Mouse (Mus musculus) MEL (cell line): Measurements from ENCODE around the gene Wbp2. TPM values are rescaled to one million over a fixed set of nuclear protein-coding genes. Genes with fewer than 3 reads are reported as not detected.

Experiments
- DNase-seq: peaks from one replicate; pipeline ENCODE4 v3.0.0; 2011; ENCODE audit warnings: low read depth, low spot score
- H3K27ac ChIP-seq: 2 replicates; pipeline ENCODE4 v1.5.1; 2012; ENCODE audit warnings: low read depth, mild to moderate bottlenecking, control low read depth, low read length, moderate library complexity; ENCODE audit not compliant: control insufficient read depth
- H3K27me3 ChIP-seq, 2 experiments: fragments of 150-350 bp in 1 of 2; sonication (generic) in 1 of 2; 2 replicates each; pipeline ENCODE4 v1.6.1; 2012; ENCODE audit warnings: low read length in 2 of 2, mild to moderate bottlenecking in 2 of 2, improper control_type of control experiment in 1 of 2, moderate library complexity in 1 of 2; ENCODE audit not compliant: insufficient read depth in 2 of 2, control insufficient read depth in 1 of 2
- H3K36me3 ChIP-seq, 2 experiments: 2 replicates each; pipeline ENCODE4 v1.6.1; 2012 to 2014; ENCODE audit warnings: low read length in 2 of 2, improper control_type of control experiment in 1 of 2, inconsistent platforms in 1 of 2, mild to moderate bottlenecking in 1 of 2; ENCODE audit not compliant: insufficient read depth in 2 of 2, control insufficient read depth in 1 of 2
- H3K4me1 ChIP-seq, 2 experiments: fragments of 150-350 bp in 1 of 2; sonication (generic) in 1 of 2; 2 replicates each; pipeline ENCODE4 v1.6.1; 2012; ENCODE audit warnings: low read length in 2 of 2, improper control_type of control experiment in 1 of 2, mild to moderate bottlenecking in 1 of 2; ENCODE audit not compliant: insufficient read depth in 2 of 2, control insufficient read depth in 1 of 2
- H3K4me3 ChIP-seq, 2 experiments: fragments of 150-350 bp in 1 of 2; sonication (generic) in 1 of 2; 2 replicates each; pipeline ENCODE4 v1.5.1; 2012; ENCODE audit warnings: low read depth in 2 of 2, low read length in 2 of 2, mild to moderate bottlenecking in 2 of 2, moderate library complexity in 2 of 2, control low read depth in 1 of 2, improper control_type of control experiment in 1 of 2; ENCODE audit not compliant: control insufficient read depth in 1 of 2, insufficient read depth in 1 of 2
- H3K79me2 ChIP-seq: 2 replicates; pipeline ENCODE4 v1.6.1; 2012; ENCODE audit warnings: mild to moderate bottlenecking, low read length, moderate library complexity; ENCODE audit not compliant: control insufficient read depth, poor library complexity, insufficient read depth
- H3K9ac ChIP-seq: 2 replicates; pipeline ENCODE4 v1.6.1; 2012; ENCODE audit warnings: low read depth, mild to moderate bottlenecking, control low read depth, low read length, moderate library complexity; ENCODE audit not compliant: control insufficient read depth, poor library complexity, severe bottlenecking
- H3K9me3 ChIP-seq: fragments of 150-350 bp; sonication (generic); replicated peaks from 2 replicates; pipeline ENCODE4 v1.6.1; 2012; ENCODE audit warnings: mild to moderate bottlenecking, low read length, improper control_type of control experiment, moderate library complexity; ENCODE audit not compliant: insufficient read depth
- BHLHE40 ChIP-seq: IDR thresholded peaks from 2 replicates; pipeline ENCODE4 v1.6.1; 2012; ENCODE audit warnings: low read depth, mild to moderate bottlenecking, inconsistent platforms, low read length, improper control_type of control experiment, borderline replicate concordance
- CHD2 ChIP-seq: IDR thresholded peaks from 2 replicates; pipeline ENCODE4 v1.6.1; 2011; ENCODE audit warnings: low read length, improper control_type of control experiment
- CTCF ChIP-seq, 3 experiments: IDR thresholded peaks in 2 of 3; conservative IDR thresholded peaks in 1 of 3; 2 replicates each; pipeline ENCODE4 v1.5.1; 2011 to 2012; ENCODE audit warnings: low read length in 3 of 3, low read depth in 2 of 3, mild to moderate bottlenecking in 2 of 3, improper control_type of control experiment in 1 of 3, inconsistent platforms in 1 of 3, mixed read lengths in 1 of 3, moderate library complexity in 1 of 3; ENCODE audit not compliant: control insufficient read depth in 1 of 3, insufficient read depth in 1 of 3, poor library complexity in 1 of 3, severe bottlenecking in 1 of 3
- ELF1 ChIP-seq: IDR thresholded peaks from 2 replicates; pipeline ENCODE4 v1.6.1; 2014; ENCODE audit warnings: low read depth, mild to moderate bottlenecking, inconsistent platforms, low read length, improper control_type of control experiment, moderate library complexity
- HCFC1 ChIP-seq: IDR thresholded peaks from 2 replicates; pipeline ENCODE4 v1.6.1; 2012; ENCODE audit warnings: low read depth, mild to moderate bottlenecking, inconsistent platforms, low read length, improper control_type of control experiment, moderate library complexity
- MAX ChIP-seq: IDR thresholded peaks from 2 replicates; pipeline ENCODE4 v1.6.1; 2011; ENCODE audit warnings: low read length, improper control_type of control experiment
- MYB ChIP-seq: IDR thresholded peaks from 2 replicates; pipeline ENCODE4 v1.6.1; 2011; ENCODE audit warnings: mild to moderate bottlenecking, low read depth, low read length, improper control_type of control experiment
- NRF1 ChIP-seq: IDR thresholded peaks from 2 replicates; pipeline ENCODE4 v1.6.1; 2014; ENCODE audit warnings: low read depth, mild to moderate bottlenecking, inconsistent platforms, low read length, improper control_type of control experiment, moderate library complexity; ENCODE audit not compliant: poor library complexity, insufficient read depth, severe bottlenecking
- RAD21 ChIP-seq: IDR thresholded peaks from 2 replicates; pipeline ENCODE4 v1.6.1; 2011; ENCODE audit warnings: mild to moderate bottlenecking, low read depth, low read length, improper control_type of control experiment
- SIN3A ChIP-seq: IDR thresholded peaks from 2 replicates; pipeline ENCODE4 v1.6.1; 2012; ENCODE audit warnings: low read length, improper control_type of control experiment, inconsistent platforms
- SMC3 ChIP-seq: IDR thresholded peaks from 2 replicates; pipeline ENCODE4 v1.6.1; 2011; ENCODE audit warnings: low read depth, low read length, improper control_type of control experiment
- UBTF ChIP-seq: IDR thresholded peaks from 2 replicates; pipeline ENCODE4 v1.6.1; 2012; ENCODE audit warnings: low read depth, mild to moderate bottlenecking, inconsistent platforms, low read length, improper control_type of control experiment, moderate library complexity, borderline replicate concordance; ENCODE audit not compliant: insufficient read depth
- USF1 ChIP-seq: IDR thresholded peaks from 2 replicates; pipeline ENCODE4 v1.6.1; 2014; ENCODE audit warnings: low read depth, mild to moderate bottlenecking, inconsistent platforms, low read length, improper control_type of control experiment, moderate library complexity
- ZKSCAN1 ChIP-seq: IDR thresholded peaks from 2 replicates; pipeline ENCODE4 v1.6.1; 2012; ENCODE audit warnings: low read depth, mild to moderate bottlenecking, inconsistent platforms, low read length, improper control_type of control experiment, moderate library complexity
- ZNF384 ChIP-seq: IDR thresholded peaks from 2 replicates; pipeline ENCODE4 v1.6.1; 2012; ENCODE audit warnings: low read depth, mild to moderate bottlenecking, inconsistent platforms, low read length, improper control_type of control experiment
- polyA plus RNA-seq, 2 experiments: library from polyadenylated mRNA; stranded (reverse) in 1 of 2; unstranded in 1 of 2; fragments of >175 nt in 1 of 2; fragments of >200 nt in 1 of 2; gene quantifications; 2 replicates each; pipeline versions ENCODE4 v1.2.1 to v1.2.4; 2012; ENCODE audit warnings: low replicate concordance in 2 of 2, low read depth in 1 of 2; ENCODE audit not compliant: insufficient read length in 2 of 2, insufficient read depth in 1 of 2, missing spikeins in 1 of 2
- total RNA-seq: library from RNA; depleted of rRNA; stranded (reverse); fragments of 300-350 nt; gene quantifications from 2 replicates; pipeline ENCODE4 v1.2.3, GENCODE M21; 2012

Wbp2 gene
- total and polyA plus RNA-seq, 3 experiments = 16.5 to 75.8 TPM; not detected in 1

DNA sequence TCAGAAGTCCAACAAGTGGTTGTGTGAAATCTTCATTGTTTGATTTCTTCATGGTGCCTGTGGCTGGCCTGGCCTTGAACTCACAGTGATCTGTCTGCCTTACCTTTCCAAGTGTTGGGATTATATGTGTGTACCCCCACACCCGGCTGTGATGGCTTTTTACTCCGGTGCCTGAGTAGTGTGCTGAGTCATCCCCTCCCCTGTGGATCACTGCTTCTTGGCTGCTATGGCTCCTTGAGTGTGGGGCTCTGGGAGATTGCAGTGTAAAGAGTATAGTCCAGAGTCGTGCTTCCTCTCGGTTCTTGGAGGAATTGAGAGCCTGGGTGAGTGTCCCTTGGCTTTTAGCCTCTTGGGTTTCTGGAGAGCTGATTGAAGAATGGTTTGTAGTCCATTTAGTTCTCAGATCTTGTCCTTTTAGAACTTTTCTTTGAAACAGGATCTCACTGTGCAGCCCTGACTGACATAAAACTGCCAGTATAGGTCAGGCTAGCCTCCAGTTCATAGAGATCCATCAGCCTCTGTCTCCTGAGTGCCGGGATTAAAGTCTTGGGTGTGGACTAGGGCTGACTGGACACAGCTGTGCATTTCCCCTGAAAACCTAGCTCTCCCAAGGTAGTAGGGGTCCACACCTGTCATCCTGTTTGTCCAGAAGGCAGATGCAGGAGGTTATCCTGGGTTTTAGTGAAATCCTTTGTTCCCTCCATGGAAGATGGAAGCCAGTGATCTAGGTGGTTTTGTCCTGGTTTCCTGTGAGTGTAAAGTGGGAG is 44.2 kb downstream of the Wbp2 start:
- DNase-seq = no peak
- Histone ChIP-seq H3K9ac (no peak overlapping the region), H3K4me3 (no peak overlapping the region), H3K4me1 (no peaks in the 10 kb centered on the region), H3K79me2 (peaks cover 3% of the 10 kb centered on the region; the same call in 1 of the 2 replicates), H3K27ac (no peak overlapping the region), H3K9me3 (no peaks in the 10 kb centered on the region), H3K36me3 (peaks cover 0 to 39% of the 10 kb centered on the region in 2 experiments; a peak in 2 of 4 replicates), H3K27me3 (no peaks in the 10 kb centered on the region)
- no peak for TF ChIP-seq NRF1
- TF ChIP-seq MAX = no peak
- no peak for TF ChIP-seq UBTF
- TF ChIP-seq CHD2 = no peak
- no peak for TF ChIP-seq USF1
- no peak for TF ChIP-seq SMC3
- TF ChIP-seq BHLHE40 = no peak
- TF ChIP-seq MYB = no peak

DNA sequence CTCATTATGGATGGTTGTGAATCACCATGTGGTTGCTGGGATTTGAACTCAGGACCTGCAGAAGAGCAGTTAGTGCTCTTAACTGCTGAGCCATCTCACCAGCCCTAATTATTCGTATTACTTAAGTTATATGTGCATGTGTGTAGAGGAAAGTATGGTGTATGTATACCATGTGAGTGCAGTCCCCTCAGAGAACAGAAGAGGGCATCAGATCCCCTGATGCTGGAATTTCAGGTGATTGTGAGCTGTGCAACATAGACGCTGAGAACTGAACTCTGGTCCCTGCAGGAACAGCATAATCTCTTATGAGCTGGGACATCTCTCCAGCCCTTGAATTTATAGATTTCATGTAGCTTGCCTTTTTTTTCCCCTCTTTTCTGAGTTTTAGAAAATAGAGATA is 45.0 kb downstream of the Wbp2 start:
- DNase-seq = peak; percentile 46
- peaks cover 4% of the 10 kb centered on the region for H3K79me2 ChIP-seq
- no peak overlapping the region for H3K27ac ChIP-seq
- TF ChIP-seq HCFC1 (no peak), CTCF (IDR thresholded peaks at IDR 0.05 in 2 of 3, conservative IDR thresholded peaks at IDR 0.05 in 1 of 3; ENCODE audit: control insufficient read depth in 1 of 3, insufficient read depth in 1 of 3, low read depth in 2 of 3, low read length in 3 of 3, poor library complexity in 1 of 3, severe bottlenecking in 1 of 3) (peak in 2 of 3 experiments; percentile 37 to 46; a peak in 4 of 6 replicates), CHD2 (no peak), ZNF384 (no peak), NRF1 (no peak), RAD21 (peak; percentile 19), SMC3 (peak; percentile 34; the same call in 1 of the 2 replicates)
- no peaks in the 10 kb centered on the region for H3K27me3 ChIP-seq
- no peak overlapping the region for H3K9ac ChIP-seq
- H3K36me3 ChIP-seq = peaks cover 0 to 39% of the 10 kb centered on the region in 2 experiments; a peak in 2 of 4 replicates
- H3K9me3 ChIP-seq = no peaks in the 10 kb centered on the region
- no peak overlapping the region for H3K4me3 ChIP-seq
- H3K4me1 ChIP-seq = no peaks in the 10 kb centered on the region

GRCm38 (mm10) chr11:116040593-116040992 is 46.2 kb downstream of the Wbp2 start:
- Histone ChIP-seq H3K9me3 (no peaks in the 10 kb centered on the region), H3K4me1 (no peaks in the 10 kb centered on the region), H3K4me3 (no peak overlapping the region), H3K27ac (no peak overlapping the region), H3K9ac (no peak overlapping the region), H3K27me3 (no peaks in the 10 kb centered on the region), H3K36me3 (peaks cover 0 to 43% of the 10 kb centered on the region in 2 experiments; a peak in 2 of 4 replicates), H3K79me2 (peaks cover 11% of the 10 kb centered on the region)
- TF ChIP-seq SIN3A = no peak
- no peak for TF ChIP-seq ELF1
- no peak for TF ChIP-seq ZKSCAN1
- no peak for DNase-seq
